In genomic region chr3:104104942-104105341, GRCm38 (mm10) we compare ENCODE assay signal across 8 mouse cellular contexts.
DNase-seq lines count a peak whose midpoint lies in the region; ATAC-seq and TF ChIP-seq lines count a peak whose summit lies in the region.

No protein-coding gene starts in this region.

- peaks cover 3% of the 10 kb centered on the region for H3K4me1 ChIP-seq in heart, postnatal 0 days (ENCODE audit: control insufficient read depth, insufficient read depth)
- H3K4me1 ChIP-seq in heart, embryonic 11.5 days (ENCODE audit: control insufficient read depth, insufficient read depth, low read length), result 0 out of 2 replicates have a peak, but pooled peaks cover 2% of the 10 kb centered on the region

- H3K4me3 ChIP-seq in heart, postnatal 0 days (ENCODE audit: low read depth, low read length), result no peak overlapping the region
- H3K4me3 ChIP-seq in heart, embryonic 11.5 days (ENCODE audit: low read depth, low read length), result no peak overlapping the region

- H3K27me3 ChIP-seq in heart, postnatal 0 days (ENCODE audit: control insufficient read depth, insufficient read depth, low read length), result no peaks in the 10 kb centered on the region
- H3K27me3 ChIP-seq in heart, embryonic 11.5 days (ENCODE audit: control insufficient read depth, insufficient read depth, low read length), result no peaks in the 10 kb centered on the region

- TF ChIP-seq EP300 in heart, postnatal 0 days (IDR thresholded peaks at IDR 0.05; ENCODE audit: low read depth), result no peak

- DNase-seq in heart, postnatal 0 days (ENCODE audit: low spot score), result no peak
- peak; percentile 10 for DNase-seq in 3134 (ENCODE audit: extremely low read depth, insufficient read length, low spot score)
- DNase-seq in NIH3T3 (ENCODE audit: low read depth), result peak; percentile 56
- DNase-seq in cerebellum, postnatal 36 days, result peak; percentile 37 to 38
- DNase-seq in layer of hippocampus, adult 9-10 months (ENCODE audit: low spot score), result peak; percentile 15
- peak; percentile 42 for DNase-seq in retina, embryonic 14.5 days (ENCODE audit: low spot score)
- DNase-seq in urinary bladder, postnatal 10 days (ENCODE audit: low spot score), result no peak

- H3K9ac ChIP-seq in heart, postnatal 0 days (replicated peaks; ENCODE audit: low read depth, low read length), result no peak overlapping the region
- H3K9ac ChIP-seq in heart, embryonic 11.5 days (ENCODE audit: low read depth, low read length), result no peak overlapping the region

- H3K4me2 ChIP-seq in heart, postnatal 0 days (ENCODE audit: low read depth, low read length), result no peak overlapping the region
- no peak overlapping the region for H3K4me2 ChIP-seq in heart, embryonic 11.5 days

- WGBS in heart, postnatal 0 days, result 60% methylated on average over 1 of the region's 1 CpGs
- 70% methylated on average over 1 of the region's 1 CpGs for WGBS in heart, embryonic 11.5 days (ENCODE audit: insufficient replicate concordance)

- 0 out of 2 replicates have a peak, but pooled peaks cover 6% of the 10 kb centered on the region for H3K36me3 ChIP-seq in heart, postnatal 0 days (replicated peaks; ENCODE audit: control insufficient read depth, insufficient read depth, low read length)
- H3K36me3 ChIP-seq in heart, embryonic 11.5 days (ENCODE audit: control insufficient read depth, insufficient read depth, low read length), result no peaks in the 10 kb centered on the region

- no peak overlapping the region for H3K27ac ChIP-seq in heart, postnatal 0 days (ENCODE audit: low read depth)
- no peak overlapping the region for H3K27ac ChIP-seq in heart, embryonic 11.5 days (ENCODE audit: low read depth, low read length)

- H3K9me3 ChIP-seq in heart, postnatal 0 days (replicated peaks; ENCODE audit: control insufficient read depth, low read length), result no peaks in the 10 kb centered on the region
- H3K9me3 ChIP-seq in heart, embryonic 11.5 days (replicated peaks; ENCODE audit: control insufficient read depth, low read length), result no peaks in the 10 kb centered on the region

- peak; percentile 55 for TF ChIP-seq CTCF in heart, postnatal 0 days (IDR thresholded peaks at IDR 0.05; ENCODE audit: low read depth)

- ATAC-seq in heart, postnatal 0 days (ENCODE audit: insufficient read depth, low read depth), result no peak
- ATAC-seq in heart, embryonic 11.5 days (replicated peaks; ENCODE audit: insufficient number of reproducible peaks, low FRiP score, low TSS enrichment), result no peak

Comparison
In these comparisons a context has a peak if more than half of its experiments do, and no peak if none do; other contexts are left out.
1. DNase-seq: peak in 3134 (single experiment), NIH3T3 (single experiment), cerebellum, postnatal 36 days (2 of 2), layer of hippocampus, adult 9-10 months (single experiment) and retina, embryonic 14.5 days (single experiment); none in heart, postnatal 0 days (single experiment) and urinary bladder, postnatal 10 days (single experiment).